In the genomic region with DNA sequence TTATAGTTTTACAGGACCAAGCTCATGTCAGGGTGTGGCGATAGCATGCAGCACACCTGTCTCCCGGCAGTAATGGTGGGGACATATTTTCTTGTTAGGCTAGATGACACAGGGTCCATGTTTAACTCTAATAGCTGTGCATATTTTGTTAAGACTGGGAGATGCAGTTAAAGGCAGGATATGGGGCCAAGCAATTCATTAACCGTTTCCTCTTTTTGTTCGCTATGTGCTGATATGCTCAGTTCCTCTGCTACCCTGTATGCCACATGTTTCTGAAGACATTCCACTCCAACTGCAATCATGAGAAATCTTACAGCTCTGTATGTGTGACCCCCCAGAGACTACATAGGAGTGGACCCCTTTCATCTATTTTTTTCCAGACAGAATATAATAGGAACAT, we compare ENCODE assay signal across 26 mouse cellular contexts.
DNase-seq lines count a peak whose midpoint lies in the region; ATAC-seq and TF ChIP-seq lines count a peak whose summit lies in the region.
"Had no signal": no experiment of that assay in that cellular context is flagged by ENCODE, and none has a peak within 500 bp of the region (broad histone marks: within the 10 kb centered on the region; RNA-seq: fewer than 3 reads in every experiment).

No protein-coding gene starts in this region.

- intact Hi-C loops in heart, postnatal 10 days (cut with DNase I): no loop called here

- H3K36me3 ChIP-seq in splenic B cell, adult 2 months (ENCODE audit: control insufficient read depth, insufficient read depth, low read length, poor library complexity, severe bottlenecking): no peaks in the 10 kb centered on the region
- no peaks in the 10 kb centered on the region for H3K36me3 ChIP-seq in thymus, adult 2 months (ENCODE audit: control insufficient read depth, insufficient read depth, low read length)
- H3K36me3 ChIP-seq: embryonic facial prominence, embryonic 12.5 days; embryonic facial prominence, embryonic 15.5 days; forebrain, embryonic 12.5 days; forebrain, embryonic 15.5 days; heart, embryonic 10.5 days; heart, embryonic 13.5 days; hindbrain, embryonic 10.5 days; hindbrain, embryonic 13.5 days had no signal

- no peak for TF ChIP-seq POLR2A in thymus, adult 2 months (IDR thresholded peaks at IDR 0.05; ENCODE audit: control insufficient read depth, extremely low read depth, insufficient read depth, low read length, poor library complexity)

- H3K27me3 ChIP-seq in splenic B cell, adult 2 months (ENCODE audit: control insufficient read depth, insufficient read depth, low read length, poor library complexity, severe bottlenecking): no peaks in the 10 kb centered on the region
- H3K27me3 ChIP-seq in thymus, adult 2 months (ENCODE audit: control insufficient read depth, insufficient read depth, low read length): no peaks in the 10 kb centered on the region
- H3K27me3 ChIP-seq: embryonic facial prominence, embryonic 12.5 days; embryonic facial prominence, embryonic 15.5 days; forebrain, embryonic 12.5 days; forebrain, embryonic 15.5 days; heart, embryonic 13.5 days; hindbrain, embryonic 13.5 days had no signal

- peak; percentile 23 for DNase-seq in A20 (ENCODE audit: low read depth, low spot score)
- DNase-seq in splenic B cell, adult 2 months (ENCODE audit: low read depth, low spot score): peak; percentile 57
- DNase-seq in urinary bladder, postnatal 25 days (ENCODE audit: low spot score): no peak
- no peak for DNase-seq in thymus, adult 2 months
- DNase-seq in heart, postnatal 10 days: no peak
- DNase-seq: adrenal gland, adult 8-10 months; adrenal gland, postnatal 25 days; cerebellum, adult 11-12 months; cerebellum, adult 8-10 months; cerebellum, postnatal 14 days; gastrocnemius, postnatal 25 days; heart, adult 2 months had no signal

- no peaks in the 10 kb centered on the region for H3K4me1 ChIP-seq in thymus, adult 2 months (replicated peaks; ENCODE audit: control insufficient read depth, insufficient read depth, low read length)
- H3K4me1 ChIP-seq: embryonic facial prominence, embryonic 12.5 days; embryonic facial prominence, embryonic 15.5 days; heart, embryonic 10.5 days; heart, embryonic 13.5 days; hindbrain, embryonic 10.5 days had no signal

- TF ChIP-seq CTCF in thymus, adult 2 months (IDR thresholded peaks at IDR 0.05; ENCODE audit: borderline replicate concordance, control insufficient read depth, extremely low read depth, insufficient read depth, low read length, poor library complexity): no peak

- ATAC-seq in common myeloid progenitor, adult 5-6 weeks (replicated peaks; ENCODE audit: low read depth, poor library complexity, severe bottlenecking): peak; percentile 85
- ATAC-seq in megakaryocyte, adult 5-6 weeks (ENCODE audit: poor library complexity, severe bottlenecking): peak; percentile 68
- ATAC-seq: activated CD4-positive, CD25-positive, alpha-beta regulatory T cell, adult 4 months; forebrain, embryonic 15.5 days; hindbrain, embryonic 16.5 days; inflammation-experienced regulatory T-cells, adult 6 months had no signal

- 59% methylated on average over 4 of the region's 4 CpGs for WGBS in thymus, adult 2 months

- no peak overlapping the region for H3K27ac ChIP-seq in thymus, adult 2 months (ENCODE audit: control insufficient read depth, insufficient read depth, low read length)
- H3K27ac ChIP-seq: embryonic facial prominence, embryonic 12.5 days; embryonic facial prominence, embryonic 15.5 days; forebrain, embryonic 12.5 days; forebrain, embryonic 15.5 days; heart, adult 2 months; heart, embryonic 10.5 days; heart, embryonic 13.5 days; hindbrain, embryonic 10.5 days; hindbrain, embryonic 13.5 days had no signal

- H3K4me3 ChIP-seq in thymus, adult 2 months (ENCODE audit: control insufficient read depth, insufficient read depth, low read length): no peak overlapping the region
- H3K4me3 ChIP-seq: embryonic facial prominence, embryonic 12.5 days; embryonic facial prominence, embryonic 15.5 days; erythroblast, embryonic 14.5 days; forebrain, embryonic 12.5 days; forebrain, embryonic 15.5 days; heart, adult 2 months; heart, embryonic 10.5 days; heart, embryonic 13.5 days; hindbrain, embryonic 10.5 days; hindbrain, embryonic 13.5 days had no signal

Comparison
In these comparisons a context has a peak if more than half of its experiments do, and no peak if none do; other contexts are left out.
1. DNase-seq: peak in A20 (single experiment) and splenic B cell, adult 2 months (single experiment); none in urinary bladder, postnatal 25 days (single experiment), thymus, adult 2 months (single experiment) and heart, postnatal 10 days (0 of 2).